24 mouse cellular contexts compared by ENCODE assay signal in the genomic region with DNA sequence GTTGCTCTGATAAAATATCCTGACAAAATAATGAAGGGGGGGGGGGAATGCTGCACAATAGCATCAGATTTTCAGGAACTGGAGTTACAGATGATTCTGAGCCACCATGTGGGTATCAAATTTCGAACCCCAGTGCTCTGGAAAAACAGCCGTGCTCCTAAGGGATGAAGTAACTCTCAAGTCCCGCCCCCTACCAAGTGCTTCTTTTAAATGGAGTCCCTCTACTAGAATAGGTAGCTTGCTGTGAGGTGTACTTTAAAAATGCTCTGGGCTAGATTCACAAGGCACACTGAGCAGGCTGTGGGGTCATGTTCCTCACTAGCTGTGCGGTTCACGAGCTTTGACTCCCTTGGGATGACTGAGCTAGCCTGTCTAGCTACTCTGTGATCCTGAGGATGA. TPM values are rescaled to one million over a fixed set of nuclear protein-coding genes. Genes with fewer than 3 reads are reported as not detected.
A peak's percentile ranks its signal among the peaks of the same experiment; 100 is the strongest.
DNase-seq lines count a peak whose midpoint lies in the region; ATAC-seq lines count a peak whose summit lies in the region.
"Had no signal": no experiment of that assay in that cellular context is flagged by ENCODE, and none has a peak within 500 bp of the region (broad histone marks: within the 10 kb centered on the region; RNA-seq: fewer than 3 reads in every experiment).

No protein-coding gene starts in this region.

- no peaks in the 10 kb centered on the region for H3K27me3 ChIP-seq in limb, embryonic 11.5 days (ENCODE audit: control insufficient read depth, insufficient read depth, low read length)
- H3K27me3 ChIP-seq in limb, embryonic 10.5 days (ENCODE audit: low read depth, poor library complexity, severe bottlenecking) = no peaks in the 10 kb centered on the region
- no peaks in the 10 kb centered on the region for H3K27me3 ChIP-seq in embryonic facial prominence, embryonic 11.5 days (ENCODE audit: control insufficient read depth, insufficient read depth, low read length)
- H3K27me3 ChIP-seq: embryonic facial prominence, embryonic 15.5 days; forebrain, embryonic 15.5 days; intestine, embryonic 15.5 days; kidney, embryonic 15.5 days; liver, embryonic 15.5 days; lung, embryonic 15.5 days; Patski; stomach, embryonic 15.5 days had no signal

- no peaks in the 10 kb centered on the region for H3K36me3 ChIP-seq in limb, embryonic 11.5 days (ENCODE audit: control insufficient read depth, insufficient read depth, low read length)
- no peaks in the 10 kb centered on the region for H3K36me3 ChIP-seq in limb, embryonic 10.5 days
- H3K36me3 ChIP-seq in embryonic facial prominence, embryonic 11.5 days (replicated peaks; ENCODE audit: control insufficient read depth, insufficient read depth, low read depth, low read length) = no peaks in the 10 kb centered on the region
- H3K36me3 ChIP-seq: embryonic facial prominence, embryonic 15.5 days; forebrain, embryonic 15.5 days; intestine, embryonic 15.5 days; kidney, embryonic 15.5 days; liver, embryonic 15.5 days; lung, embryonic 15.5 days; stomach, embryonic 15.5 days had no signal

- peaks cover 2% of the 10 kb centered on the region; the same call in 1 of the 2 replicates for H3K4me1 ChIP-seq in limb, embryonic 11.5 days (ENCODE audit: control insufficient read depth, insufficient read depth, low read length)
- peaks cover 14% of the 10 kb centered on the region for H3K4me1 ChIP-seq in limb, embryonic 10.5 days
- H3K4me1 ChIP-seq in embryonic facial prominence, embryonic 11.5 days (ENCODE audit: control insufficient read depth, insufficient read depth, low read length) = no peaks in the 10 kb centered on the region
- H3K4me1 ChIP-seq: intestine, embryonic 15.5 days had no signal

- peak; percentile 41; the same call in 1 of the 2 replicates for ATAC-seq in limb, embryonic 11.5 days (ENCODE audit: insufficient number of reproducible peaks, low FRiP score, low TSS enrichment, low read depth)
- 0 out of 2 replicates have a peak, but pooled peaks have one; percentile 12 for ATAC-seq in embryonic facial prominence, embryonic 11.5 days (replicated peaks; ENCODE audit: insufficient number of reproducible peaks, low FRiP score, low TSS enrichment, low read depth)
- ATAC-seq: intestine, embryonic 15.5 days; Patski had no signal

- WGBS in limb, embryonic 11.5 days = 47% methylated on average over 5 of the region's 5 CpGs
- WGBS in limb, embryonic 10.5 days = 50% methylated on average over 5 of the region's 5 CpGs
- 26% methylated on average over 5 of the region's 5 CpGs for WGBS in embryonic facial prominence, embryonic 11.5 days

- DNase-seq in limb, embryonic 11.5 days (ENCODE audit: low spot score) = no peak
- no peak for DNase-seq in limb, embryonic 10.5 days (ENCODE audit: low spot score)
- DNase-seq in ES-CJ7 (ENCODE audit: low read depth, low spot score) = peak; percentile 85
- DNase-seq in embryonic facial prominence, embryonic 11.5 days (ENCODE audit: low spot score) = peak; percentile 28
- DNase-seq in mesoderm, embryonic 11.5 days (ENCODE audit: low read depth, low spot score) = peak; percentile 17
- no peak for DNase-seq in Muller cell, postnatal 12 days (ENCODE audit: inconsistent ontology term)
- no peak for DNase-seq in cerebellum, postnatal 14 days
- DNase-seq: adrenal gland, postnatal 25 days; cerebellum, adult 8-10 months; gastrocnemius, postnatal 36 days; liver; thymus, postnatal 4 days had no signal

- no peak overlapping the region for H3K4me2 ChIP-seq in limb, embryonic 11.5 days (ENCODE audit: low read depth, severe bottlenecking)
- H3K4me2 ChIP-seq in embryonic facial prominence, embryonic 11.5 days (ENCODE audit: low read depth, low read length) = no peak overlapping the region
- H3K4me2 ChIP-seq: embryonic facial prominence, embryonic 15.5 days; forebrain, embryonic 15.5 days; hindbrain, embryonic 14.5 days; intestine, embryonic 15.5 days; kidney, embryonic 15.5 days; liver, embryonic 15.5 days; lung, embryonic 15.5 days; midbrain, embryonic 11.5 days; stomach, embryonic 15.5 days had no signal

- H3K27ac ChIP-seq in limb, embryonic 11.5 days (replicated peaks; ENCODE audit: low read depth, low read length) = no peak overlapping the region
- no peak overlapping the region for H3K27ac ChIP-seq in limb, embryonic 10.5 days
- no peak overlapping the region for H3K27ac ChIP-seq in embryonic facial prominence, embryonic 11.5 days (replicated peaks; ENCODE audit: low read depth, low read length)
- H3K27ac ChIP-seq: embryonic facial prominence, embryonic 15.5 days; forebrain, embryonic 15.5 days; hindbrain, embryonic 14.5 days; intestine, embryonic 15.5 days; kidney, embryonic 15.5 days; left cerebral cortex, adult 2 months; liver, embryonic 15.5 days; lung, embryonic 15.5 days; macrophage; stomach, embryonic 15.5 days had no signal

- no peak overlapping the region for H3K9ac ChIP-seq in limb, embryonic 11.5 days (ENCODE audit: low read length)
- no peak overlapping the region for H3K9ac ChIP-seq in embryonic facial prominence, embryonic 11.5 days (replicated peaks; ENCODE audit: low read length)
- H3K9ac ChIP-seq: embryonic facial prominence, embryonic 15.5 days; forebrain, embryonic 15.5 days; hindbrain, embryonic 14.5 days; intestine, embryonic 15.5 days; kidney, embryonic 15.5 days; liver, embryonic 15.5 days; lung, embryonic 15.5 days; stomach, embryonic 15.5 days had no signal

- H3K4me3 ChIP-seq in limb, embryonic 11.5 days (ENCODE audit: low read depth, low read length) = no peak overlapping the region
- H3K4me3 ChIP-seq in limb, embryonic 10.5 days = no peak overlapping the region
- no peak overlapping the region for H3K4me3 ChIP-seq in embryonic facial prominence, embryonic 11.5 days (ENCODE audit: low read depth, low read length)
- H3K4me3 ChIP-seq: embryonic facial prominence, embryonic 15.5 days; forebrain, embryonic 15.5 days; intestine, embryonic 15.5 days; kidney, embryonic 15.5 days; left cerebral cortex, adult 2 months; liver, embryonic 15.5 days; lung, embryonic 15.5 days; stomach, embryonic 15.5 days had no signal

- H3K9me3 ChIP-seq in limb, embryonic 11.5 days (ENCODE audit: control insufficient read depth, low read length) = no peaks in the 10 kb centered on the region
- H3K9me3 ChIP-seq in limb, embryonic 10.5 days (replicated peaks) = no peaks in the 10 kb centered on the region
- H3K9me3 ChIP-seq in embryonic facial prominence, embryonic 11.5 days (replicated peaks; ENCODE audit: control insufficient read depth, low read length) = no peaks in the 10 kb centered on the region
- H3K9me3 ChIP-seq: embryonic facial prominence, embryonic 15.5 days; forebrain, embryonic 15.5 days; intestine, embryonic 15.5 days; kidney, embryonic 15.5 days; liver, embryonic 15.5 days; lung, embryonic 15.5 days; stomach, embryonic 15.5 days had no signal

RNA-seq across cellular contexts. Expression of gene Vps13d, which starts 14.9 kb away (rescaled TPM):
- polyA plus RNA-seq in limb, embryonic 11.5 days (2014; fragmentation: Nextera tagmentation; extraction: Ambion mirVana) = 11.8 and 14.2 TPM in 2 replicates
- polyA plus RNA-seq in limb, embryonic 10.5 days (2016; fragmentation: Nextera tagmentation; extraction: Ambion mirVana) = 6.3 and 8.7 TPM in 2 replicates
- polyA plus RNA-seq in embryonic facial prominence, embryonic 11.5 days (2014; fragmentation: Nextera tagmentation; extraction: Ambion mirVana) = 7.7 and 10.1 TPM in 2 replicates

RNA-seq across cellular contexts. Expression of gene Tnfrsf1b, which starts 37.0 kb away (rescaled TPM):
- 2.2 TPM in 2 replicates for polyA plus RNA-seq in limb, embryonic 11.5 days (2014; fragmentation: Nextera tagmentation; extraction: Ambion mirVana)
- 1.9 and 2.1 TPM in 2 replicates for polyA plus RNA-seq in limb, embryonic 10.5 days (2016; fragmentation: Nextera tagmentation; extraction: Ambion mirVana)
- polyA plus RNA-seq in embryonic facial prominence, embryonic 11.5 days (2014; fragmentation: Nextera tagmentation; extraction: Ambion mirVana) = 1.1 and 2.7 TPM in 2 replicates

Comparison
In these comparisons a context has a peak if more than half of its experiments do, and no peak if none do; other contexts are left out.
1. DNase-seq: peak in ES-CJ7 (single experiment), embryonic facial prominence, embryonic 11.5 days (single experiment) and mesoderm, embryonic 11.5 days (single experiment); none in limb, embryonic 11.5 days (single experiment), limb, embryonic 10.5 days (single experiment), Muller cell, postnatal 12 days (single experiment) and cerebellum, postnatal 14 days (0 of 2).